Mouse (Mus musculus): ENCODE results near the gene Shc2. TPM values are rescaled to one million over a fixed set of nuclear protein-coding genes. Genes with fewer than 3 reads are reported as not detected.

The Shc2 gene
- polyA plus RNA-seq, 1 experiment from 2014 or later: 25.3 TPM

DNA sequence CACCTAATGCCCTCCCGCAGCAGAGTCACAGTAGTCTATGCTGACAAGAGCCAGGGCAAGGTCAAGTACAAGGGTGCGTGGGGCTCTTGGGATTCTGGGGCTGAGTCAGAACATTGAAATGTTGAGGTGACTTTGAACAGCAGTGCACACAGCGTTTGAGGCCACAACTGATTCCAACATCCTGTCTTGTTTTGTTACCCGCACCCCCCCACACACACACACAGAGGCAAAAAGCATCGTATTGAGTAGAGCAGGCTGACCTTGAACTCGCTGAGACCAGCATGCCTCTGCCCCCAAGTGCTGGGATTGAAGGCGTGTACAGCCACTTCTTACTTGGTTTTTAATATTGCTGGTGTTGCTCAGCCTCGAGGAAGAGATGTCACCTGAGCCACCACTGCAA, 63.4 kb downstream of the Shc2 start:
- Histone ChIP-seq H3K4me3 (ENCODE audit: low read depth, low read length) (no peak overlapping the region), H3K4me2 (ENCODE audit: low read length) (no peak overlapping the region), H3K4me1 (ENCODE audit: control insufficient read depth, insufficient read depth, low read length) (no peaks in the 10 kb centered on the region), H3K9me3 (replicated peaks; ENCODE audit: control insufficient read depth, low read length, poor library complexity, severe bottlenecking) (no peaks in the 10 kb centered on the region), H3K36me3 (ENCODE audit: control insufficient read depth, insufficient read depth, low read length) (no peaks in the 10 kb centered on the region), H3K27me3 (ENCODE audit: control insufficient read depth, insufficient read depth, low read depth, low read length) (no peaks in the 10 kb centered on the region), H3K27ac (ENCODE audit: low read length) (no peak overlapping the region), H3K9ac (ENCODE audit: low read depth, low read length) (no peak overlapping the region)
- no peak for ATAC-seq
- 91% methylated on average over 8 of the region's 8 CpGs for WGBS

DNA sequence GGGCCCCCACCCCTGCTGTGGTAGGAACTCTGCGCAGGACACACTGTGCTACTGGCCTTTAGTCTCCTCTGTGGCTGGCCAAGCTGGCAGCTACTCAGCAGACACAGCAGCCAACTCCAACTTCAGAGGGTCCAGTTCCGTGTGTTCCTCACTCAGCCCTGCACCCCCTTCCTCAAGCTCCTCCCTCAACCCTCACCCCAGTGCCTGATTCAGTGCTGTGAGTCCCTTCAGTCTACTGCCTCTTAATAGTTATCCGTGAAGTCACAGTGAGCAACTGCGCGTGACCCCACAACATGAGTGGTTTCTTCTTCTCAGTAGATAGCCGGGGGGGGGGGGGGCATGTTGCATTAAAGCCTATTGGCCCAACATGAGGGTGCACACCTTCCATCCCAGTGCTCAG, 64.1 kb downstream of the Shc2 start:
- Histone ChIP-seq H3K9ac (ENCODE audit: low read depth, low read length) (no peak overlapping the region), H3K4me1 (ENCODE audit: control insufficient read depth, insufficient read depth, low read length) (no peaks in the 10 kb centered on the region), H3K27ac (ENCODE audit: low read length) (no peak overlapping the region), H3K27me3 (ENCODE audit: control insufficient read depth, insufficient read depth, low read depth, low read length) (no peaks in the 10 kb centered on the region), H3K4me2 (ENCODE audit: low read length) (no peak overlapping the region), H3K36me3 (ENCODE audit: control insufficient read depth, insufficient read depth, low read length) (no peaks in the 10 kb centered on the region), H3K9me3 (replicated peaks; ENCODE audit: control insufficient read depth, low read length, poor library complexity, severe bottlenecking) (no peaks in the 10 kb centered on the region), H3K4me3 (ENCODE audit: low read depth, low read length) (no peak overlapping the region)
- no peak for ATAC-seq
- 86% methylated on average over 6 of the region's 6 CpGs for WGBS

DNA sequence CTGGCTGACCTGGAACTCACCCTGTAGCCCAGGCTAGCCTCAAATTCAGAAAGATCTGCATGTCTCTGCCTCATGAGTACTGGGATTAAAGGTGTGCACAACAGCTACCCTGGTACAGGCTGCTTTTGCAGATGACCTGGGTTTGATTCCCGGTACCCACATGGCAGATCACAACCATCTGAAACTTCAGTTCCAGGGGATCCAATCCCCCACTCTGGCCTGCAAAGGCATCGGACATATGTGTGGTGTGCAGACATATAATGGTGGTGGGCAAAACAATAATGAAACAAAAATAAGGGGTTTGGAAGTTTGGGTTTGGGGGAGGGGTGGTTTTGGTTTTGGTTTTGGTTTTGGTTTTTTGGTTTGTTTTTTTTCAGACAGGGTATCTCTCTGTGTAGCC, 66.4 kb downstream of the Shc2 start:
- H3K9ac ChIP-seq (ENCODE audit: low read depth, low read length): no peak overlapping the region
- no peak overlapping the region for H3K4me2 ChIP-seq (ENCODE audit: low read length)
- no peaks in the 10 kb centered on the region for H3K36me3 ChIP-seq (ENCODE audit: control insufficient read depth, insufficient read depth, low read length)
- no peaks in the 10 kb centered on the region for H3K27me3 ChIP-seq (ENCODE audit: control insufficient read depth, insufficient read depth, low read depth, low read length)
- H3K27ac ChIP-seq (ENCODE audit: low read length): no peak overlapping the region
- no peaks in the 10 kb centered on the region for H3K4me1 ChIP-seq (ENCODE audit: control insufficient read depth, insufficient read depth, low read length)
- no peak for ATAC-seq
- H3K4me3 ChIP-seq (ENCODE audit: low read depth, low read length): no peak overlapping the region
- peaks cover 4% of the 10 kb centered on the region; the same call in 1 of the 2 replicates for H3K9me3 ChIP-seq (replicated peaks; ENCODE audit: control insufficient read depth, low read length, poor library complexity, severe bottlenecking)
- 98% methylated on average over 2 of the region's 2 CpGs for WGBS

DNA sequence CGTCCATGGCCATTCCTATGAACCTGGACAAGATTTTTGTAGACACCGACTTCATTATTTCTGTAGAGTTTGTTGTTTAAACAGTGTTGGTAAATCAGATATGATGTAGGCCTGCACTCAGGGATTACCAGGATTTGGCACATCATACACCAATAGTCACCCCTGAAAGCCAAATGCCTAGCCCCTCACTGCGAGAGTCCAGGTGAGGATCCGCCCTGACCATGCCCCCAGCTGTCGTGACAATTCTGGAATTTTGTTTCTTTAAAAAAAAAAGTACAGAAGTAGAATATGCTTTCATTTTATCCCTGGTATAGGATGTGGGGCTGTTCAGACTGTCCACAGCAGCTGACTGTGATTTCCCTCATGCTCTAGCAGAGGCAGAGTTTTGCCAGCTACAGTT, 67.8 kb downstream of the Shc2 start:
- 93% methylated on average over 5 of the region's 5 CpGs for WGBS
- Histone ChIP-seq H3K27ac (ENCODE audit: low read length) (no peak overlapping the region), H3K9ac (ENCODE audit: low read depth, low read length) (no peak overlapping the region), H3K36me3 (ENCODE audit: control insufficient read depth, insufficient read depth, low read length) (no peaks in the 10 kb centered on the region), H3K4me1 (ENCODE audit: control insufficient read depth, insufficient read depth, low read length) (no peaks in the 10 kb centered on the region), H3K4me3 (ENCODE audit: low read depth, low read length) (no peak overlapping the region), H3K4me2 (ENCODE audit: low read length) (no peak overlapping the region), H3K27me3 (ENCODE audit: control insufficient read depth, insufficient read depth, low read depth, low read length) (no peaks in the 10 kb centered on the region), H3K9me3 (replicated peaks; ENCODE audit: control insufficient read depth, low read length, poor library complexity, severe bottlenecking) (peaks cover 6% of the 10 kb centered on the region)
- ATAC-seq: no peak

Other genes with a start within 250 kb of the Shc2 start
- gene Vmn2r83, start 169.2 kb downstream of the Shc2 start, polyA plus RNA-seq (2015; fragmentation: Nextera tagmentation; extraction: Ambion mirVana): 0.10 TPM in 1 of 2 replicates, not detected in the other
- gene Plpp2, start 104.1 kb downstream of the Shc2 start, polyA plus RNA-seq (2015; fragmentation: Nextera tagmentation; extraction: Ambion mirVana): 19.2 and 22.4 TPM in 2 replicates
- 56.2 and 56.8 TPM in 2 replicates for gene Mier2, start 82.7 kb downstream of the Shc2 start, polyA plus RNA-seq (2015; fragmentation: Nextera tagmentation; extraction: Ambion mirVana)
- gene Theg, start 50.6 kb downstream of the Shc2 start, polyA plus RNA-seq (2015; fragmentation: Nextera tagmentation; extraction: Ambion mirVana): not detected in 2 replicates
- 0.66 and 0.95 TPM in 2 replicates for gene C2cd4c, start 23.9 kb downstream of the Shc2 start, polyA plus RNA-seq (2015; fragmentation: Nextera tagmentation; extraction: Ambion mirVana)
- gene Odf3l2, start 7.8 kb upstream of the Shc2 start, polyA plus RNA-seq (2015; fragmentation: Nextera tagmentation; extraction: Ambion mirVana): 0.78 and 1.0 TPM in 2 replicates
- 0.69 and 0.94 TPM in 2 replicates for gene Madcam1, start 26.6 kb upstream of the Shc2 start, polyA plus RNA-seq (2015; fragmentation: Nextera tagmentation; extraction: Ambion mirVana)
- 96.1 and 107 TPM in 2 replicates for gene Tpgs1, start 31.5 kb upstream of the Shc2 start, polyA plus RNA-seq (2015; fragmentation: Nextera tagmentation; extraction: Ambion mirVana)
- 73.1 and 81.9 TPM in 2 replicates for gene Cdc34, start 44.3 kb upstream of the Shc2 start, polyA plus RNA-seq (2015; fragmentation: Nextera tagmentation; extraction: Ambion mirVana)
- gene Gzmm, start 51.1 kb upstream of the Shc2 start, polyA plus RNA-seq (2015; fragmentation: Nextera tagmentation; extraction: Ambion mirVana): 1.6 and 1.8 TPM in 2 replicates
- gene Bsg, start 66.6 kb upstream of the Shc2 start, polyA plus RNA-seq (2015; fragmentation: Nextera tagmentation; extraction: Ambion mirVana): 844 and 915 TPM in 2 replicates
- gene Hcn2, start 78.7 kb upstream of the Shc2 start, polyA plus RNA-seq (2015; fragmentation: Nextera tagmentation; extraction: Ambion mirVana): 0.87 and 0.89 TPM in 2 replicates
- gene Polrmt, start 108.7 kb upstream of the Shc2 start, polyA plus RNA-seq (2015; fragmentation: Nextera tagmentation; extraction: Ambion mirVana): 45.3 and 45.9 TPM in 2 replicates
- 1.8 TPM in 2 replicates for gene Fgf22, start 117.2 kb upstream of the Shc2 start, polyA plus RNA-seq (2015; fragmentation: Nextera tagmentation; extraction: Ambion mirVana)
- 90.2 and 92.3 TPM in 2 replicates for gene Rnf126, start 129.0 kb upstream of the Shc2 start, polyA plus RNA-seq (2015; fragmentation: Nextera tagmentation; extraction: Ambion mirVana)
- gene Fstl3, start 139.4 kb upstream of the Shc2 start, polyA plus RNA-seq (2015; fragmentation: Nextera tagmentation; extraction: Ambion mirVana): 2.2 and 3.5 TPM in 2 replicates
- gene Prss57, start 153.0 kb upstream of the Shc2 start, polyA plus RNA-seq (2015; fragmentation: Nextera tagmentation; extraction: Ambion mirVana): 0.19 TPM in 2 replicates
- 318 and 333 TPM in 2 replicates for gene Palm, start 155.7 kb upstream of the Shc2 start, polyA plus RNA-seq (2015; fragmentation: Nextera tagmentation; extraction: Ambion mirVana)
- gene Misp, start 183.1 kb upstream of the Shc2 start, polyA plus RNA-seq (2015; fragmentation: Nextera tagmentation; extraction: Ambion mirVana): 0.34 and 0.73 TPM in 2 replicates
- gene Ptbp1, start 216.5 kb upstream of the Shc2 start, polyA plus RNA-seq (2015; fragmentation: Nextera tagmentation; extraction: Ambion mirVana): 58.8 and 65.1 TPM in 2 replicates
- gene Prtn3, start 236.6 kb upstream of the Shc2 start, polyA plus RNA-seq (2015; fragmentation: Nextera tagmentation; extraction: Ambion mirVana): 12.5 and 12.7 TPM in 2 replicates
- gene Plppr3, start 236.7 kb upstream of the Shc2 start, polyA plus RNA-seq (2015; fragmentation: Nextera tagmentation; extraction: Ambion mirVana): 471 and 472 TPM in 2 replicates
- not detected in 2 replicates for gene Elane, start 248.3 kb upstream of the Shc2 start, polyA plus RNA-seq (2015; fragmentation: Nextera tagmentation; extraction: Ambion mirVana)

All from midbrain, embryonic 16.5 days (tissue).